Comparison of ENCODE assay signal across 26 mouse cellular contexts in the genomic region with DNA sequence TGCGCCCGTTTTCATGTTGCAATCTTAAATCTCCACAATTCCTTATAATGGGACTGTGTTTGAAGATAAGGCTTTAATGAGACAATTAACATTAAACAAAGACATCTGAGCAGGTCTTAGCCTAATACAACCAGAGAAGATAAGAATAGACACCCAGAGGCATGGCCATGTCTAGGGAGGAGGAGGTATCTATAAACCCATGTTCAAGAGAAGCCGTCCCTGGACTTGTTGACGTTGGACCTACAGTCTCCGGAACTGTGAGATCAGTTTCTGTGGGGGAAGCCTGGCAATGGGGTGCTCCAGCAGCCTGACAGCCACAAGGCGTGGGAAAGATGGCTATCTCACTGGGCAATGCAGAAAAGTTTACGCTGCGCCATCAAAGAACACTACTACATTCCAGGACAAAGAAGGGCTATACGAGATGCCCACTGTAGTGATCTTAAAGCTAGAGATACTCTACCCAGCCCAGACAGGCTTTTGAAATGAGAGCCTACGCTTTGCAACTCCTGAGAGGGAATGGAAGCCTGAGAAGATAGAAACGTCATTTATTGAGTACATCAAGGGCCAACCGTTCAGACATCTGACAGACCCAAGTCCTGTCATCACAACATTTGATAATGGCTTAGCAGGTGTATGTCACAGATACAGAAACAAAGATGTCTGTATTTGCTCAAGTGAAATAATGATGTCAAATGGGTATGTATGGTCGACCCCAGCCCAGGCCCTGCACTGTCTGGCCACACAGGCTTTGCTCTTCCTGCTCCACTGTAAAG. TPM values are rescaled to one million over a fixed set of nuclear protein-coding genes. Genes with fewer than 3 reads are reported as not detected.
A peak's percentile ranks its signal among the peaks of the same experiment; 100 is the strongest.
DNase-seq lines count a peak whose midpoint lies in the region; ATAC-seq and TF ChIP-seq lines count a peak whose summit lies in the region.
"Had no signal": no experiment of that assay in that cellular context is flagged by ENCODE, and none has a peak within 500 bp of the region (broad histone marks: within the 10 kb centered on the region; RNA-seq: fewer than 3 reads in every experiment).

No protein-coding gene starts in this region.

- ATAC-seq in heart, embryonic 12.5 days (ENCODE audit: insufficient number of reproducible peaks, low FRiP score): peak; percentile 46; the same call in 1 of the 2 replicates
- peak; percentile 37 for ATAC-seq in liver, embryonic 16.5 days (ENCODE audit: low read depth)
- no peak for ATAC-seq in hindbrain, embryonic 12.5 days (ENCODE audit: low FRiP score)
- ATAC-seq: activated CD4-positive, CD25-positive, alpha-beta regulatory T cell, adult 4 months; hindbrain, postnatal 0 days; intestine, postnatal 0 days; midbrain, embryonic 15.5 days had no signal

- H3K36me3 ChIP-seq in heart, embryonic 12.5 days: peaks cover 14% of the 10 kb centered on the region
- 0 out of 2 replicates have a peak, but pooled peaks cover 2% of the 10 kb centered on the region for H3K36me3 ChIP-seq in liver, embryonic 16.5 days (ENCODE audit: control insufficient read depth, insufficient read depth)
- H3K36me3 ChIP-seq in hindbrain, embryonic 12.5 days: peaks cover 16% of the 10 kb centered on the region; the same call in 1 of the 2 replicates
- H3K36me3 ChIP-seq: heart, embryonic 15.5 days; lung, embryonic 15.5 days; midbrain, embryonic 15.5 days had no signal

- no peak overlapping the region for H3K4me3 ChIP-seq in heart, embryonic 12.5 days
- peak overlapping the region; percentile 8 for H3K4me3 ChIP-seq in bone marrow, adult 2 months (replicated peaks; ENCODE audit: control insufficient read depth, low read depth, low read length)
- peak overlapping the region; percentile 53 for H3K4me3 ChIP-seq in liver, embryonic 16.5 days (ENCODE audit: low read depth, low read length)
- H3K4me3 ChIP-seq in hindbrain, embryonic 12.5 days: no peak overlapping the region
- H3K4me3 ChIP-seq: forebrain, embryonic 12.5 days; gastrocnemius, adult 2 months; heart, embryonic 15.5 days; hindbrain, embryonic 10.5 days; limb, embryonic 13.5 days; lung, embryonic 15.5 days; midbrain, embryonic 15.5 days; myocyte; neural tube, embryonic 13.5 days had no signal

- peaks cover 33% of the 10 kb centered on the region for H3K4me1 ChIP-seq in heart, embryonic 12.5 days (replicated peaks)
- peaks cover 2% of the 10 kb centered on the region for H3K4me1 ChIP-seq in bone marrow, adult 2 months (ENCODE audit: control insufficient read depth, insufficient read depth, low read length)
- H3K4me1 ChIP-seq in liver, embryonic 16.5 days (ENCODE audit: control insufficient read depth, low read depth, low read length): peaks cover 56% of the 10 kb centered on the region
- H3K4me1 ChIP-seq in hindbrain, embryonic 12.5 days: no peaks in the 10 kb centered on the region
- H3K4me1 ChIP-seq: forebrain, embryonic 12.5 days; hindbrain, embryonic 10.5 days; limb, embryonic 13.5 days; midbrain, embryonic 15.5 days; neural tube, embryonic 13.5 days had no signal

- no peak for DNase-seq in heart, postnatal 14 days
- DNase-seq in liver: peak; percentile 70
- no peak for DNase-seq in embryo, embryonic 11 days
- DNase-seq in T-cell, adult 2 months (ENCODE audit: low spot score): no peak
- DNase-seq: adrenal gland, adult 8-10 months; cerebellum, adult 8-10 months; cerebellum, postnatal 36 days; gastrocnemius, adult 2 months; kidney, postnatal 25 days; lung, postnatal 36 days; retina, postnatal 1 day had no signal

- TF ChIP-seq CTCF in bone marrow, adult 2 months (IDR thresholded peaks at IDR 0.05; ENCODE audit: control insufficient read depth, insufficient read depth, low read length): no peak

- no peaks in the 10 kb centered on the region for H3K9me3 ChIP-seq in heart, embryonic 12.5 days (replicated peaks)
- H3K9me3 ChIP-seq in liver, embryonic 16.5 days (replicated peaks; ENCODE audit: control insufficient read depth, low read length): no peaks in the 10 kb centered on the region
- no peaks in the 10 kb centered on the region for H3K9me3 ChIP-seq in hindbrain, embryonic 12.5 days (replicated peaks)
- H3K9me3 ChIP-seq: forebrain, embryonic 12.5 days; heart, embryonic 15.5 days; hindbrain, embryonic 10.5 days; limb, embryonic 13.5 days; lung, embryonic 15.5 days; midbrain, embryonic 15.5 days; neural tube, embryonic 13.5 days had no signal

- peak overlapping the region; percentile 29; the same call in 1 of the 2 replicates for H3K4me2 ChIP-seq in heart, embryonic 12.5 days
- peak overlapping the region; percentile 85 for H3K4me2 ChIP-seq in liver, embryonic 16.5 days (ENCODE audit: low read depth, low read length)
- H3K4me2 ChIP-seq in hindbrain, embryonic 12.5 days (replicated peaks): no peak overlapping the region
- H3K4me2 ChIP-seq: forebrain, embryonic 12.5 days; heart, embryonic 15.5 days; limb, embryonic 13.5 days; lung, embryonic 15.5 days; midbrain, embryonic 15.5 days; neural tube, embryonic 13.5 days had no signal

- WGBS in heart, embryonic 12.5 days: 35% methylated on average over 13 of the region's 13 CpGs
- WGBS in bone marrow, adult 2 months: 64% methylated on average over 13 of the region's 13 CpGs
- WGBS in liver, embryonic 16.5 days (ENCODE audit: insufficient replicate concordance): 28% methylated on average over 13 of the region's 13 CpGs
- WGBS in hindbrain, embryonic 12.5 days: 91% methylated on average over 13 of the region's 13 CpGs

- intact Hi-C loops in heart, postnatal 14 days (cut with DNase I): no loop called here

- peak overlapping the region; percentile 32 for H3K27ac ChIP-seq in heart, embryonic 12.5 days (ENCODE audit: poor library complexity, severe bottlenecking)
- H3K27ac ChIP-seq in bone marrow, adult 2 months (ENCODE audit: control insufficient read depth, insufficient read depth, low read depth, low read length, poor library complexity): peak overlapping the region; percentile 57
- peak overlapping the region; percentile 99 for H3K27ac ChIP-seq in liver, embryonic 16.5 days (ENCODE audit: low read length)
- no peak overlapping the region for H3K27ac ChIP-seq in hindbrain, embryonic 12.5 days
- H3K27ac ChIP-seq: forebrain, embryonic 12.5 days; gastrocnemius, adult 2 months; hindbrain, embryonic 10.5 days; hindbrain, postnatal 0 days; limb, embryonic 13.5 days; lung, embryonic 15.5 days; midbrain, embryonic 15.5 days; neural tube, embryonic 13.5 days had no signal

- no peak for TF ChIP-seq POLR2A in bone marrow, adult 2 months (IDR thresholded peaks at IDR 0.05; ENCODE audit: borderline replicate concordance, control insufficient read depth, low read depth, low read length)

- H3K9ac ChIP-seq in heart, embryonic 12.5 days: peak overlapping the region; percentile 6; the same call in 1 of the 2 replicates
- H3K9ac ChIP-seq in liver, embryonic 16.5 days (ENCODE audit: low read depth, low read length): peak overlapping the region; percentile 79
- no peak overlapping the region for H3K9ac ChIP-seq in hindbrain, embryonic 12.5 days
- H3K9ac ChIP-seq: forebrain, embryonic 12.5 days; heart, embryonic 15.5 days; limb, embryonic 13.5 days; lung, embryonic 15.5 days; midbrain, embryonic 15.5 days; neural tube, embryonic 13.5 days had no signal

- no peaks in the 10 kb centered on the region for H3K27me3 ChIP-seq in heart, embryonic 12.5 days (replicated peaks)
- H3K27me3 ChIP-seq in liver, embryonic 16.5 days (ENCODE audit: control insufficient read depth, insufficient read depth, low read depth, low read length): no peaks in the 10 kb centered on the region
- H3K27me3 ChIP-seq in hindbrain, embryonic 12.5 days: no peaks in the 10 kb centered on the region
- H3K27me3 ChIP-seq: forebrain, embryonic 12.5 days; heart, embryonic 15.5 days; limb, embryonic 13.5 days; lung, embryonic 15.5 days; midbrain, embryonic 15.5 days; neural tube, embryonic 13.5 days had no signal

RNA-seq across cellular contexts. Expression of gene Abcb10, which starts 7.5 kb away (rescaled TPM):
- polyA plus RNA-seq in heart, embryonic 12.5 days (2016; fragmentation: Nextera tagmentation; extraction: Ambion mirVana): 36.1 and 37.3 TPM in 2 replicates
- total RNA-seq in heart, postnatal 14 days (2021): 10 to 100 TPM; 44.8 to 46.5 TPM
- polyA plus RNA-seq in bone marrow, adult 2 months (2011; ENCODE audit: insufficient read depth, insufficient read length, low replicate concordance, missing spikeins): 78.8 and 100 TPM in 2 replicates
- 130 and 131 TPM in 2 replicates for polyA plus RNA-seq in liver, embryonic 16.5 days (2015; fragmentation: Nextera tagmentation; extraction: Ambion mirVana)
- 19.8 and 20.7 TPM in 2 replicates for polyA plus RNA-seq in hindbrain, embryonic 12.5 days (2016; fragmentation: Nextera tagmentation; extraction: Ambion mirVana)

RNA-seq across cellular contexts. Expression of gene Taf5l, which starts 30.7 kb away (rescaled TPM):
- 31.2 and 32.2 TPM in 2 replicates for polyA plus RNA-seq in heart, embryonic 12.5 days (2016; fragmentation: Nextera tagmentation; extraction: Ambion mirVana)
- total RNA-seq in heart, postnatal 14 days (2021): 10 to 100 TPM; 18.4 to 19.1 TPM
- polyA plus RNA-seq in bone marrow, adult 2 months (2011; ENCODE audit: insufficient read depth, insufficient read length, low replicate concordance, missing spikeins): 13.2 and 16.7 TPM in 2 replicates
- polyA plus RNA-seq in liver, embryonic 16.5 days (2015; fragmentation: Nextera tagmentation; extraction: Ambion mirVana): 18.8 and 19.6 TPM in 2 replicates
- polyA plus RNA-seq in hindbrain, embryonic 12.5 days (2016; fragmentation: Nextera tagmentation; extraction: Ambion mirVana): 32.6 and 34.4 TPM in 2 replicates

RNA-seq across cellular contexts. Expression of gene Urb2, which starts 30.8 kb away (rescaled TPM):
- 5.6 TPM in 2 replicates for polyA plus RNA-seq in heart, embryonic 12.5 days (2016; fragmentation: Nextera tagmentation; extraction: Ambion mirVana)
- 1 to 10 TPM; 6.7 to 6.9 TPM for total RNA-seq in heart, postnatal 14 days (2021)
- 3.0 and 4.4 TPM in 2 replicates for polyA plus RNA-seq in bone marrow, adult 2 months (2011; ENCODE audit: insufficient read depth, insufficient read length, low replicate concordance, missing spikeins)
- polyA plus RNA-seq in liver, embryonic 16.5 days (2015; fragmentation: Nextera tagmentation; extraction: Ambion mirVana): 2.3 and 2.4 TPM in 2 replicates
- polyA plus RNA-seq in hindbrain, embryonic 12.5 days (2016; fragmentation: Nextera tagmentation; extraction: Ambion mirVana): 5.9 and 6.4 TPM in 2 replicates

RNA-seq across cellular contexts. Expression of gene Nup133, which starts 41.4 kb away (rescaled TPM):
- 32.1 and 32.5 TPM in 2 replicates for polyA plus RNA-seq in heart, embryonic 12.5 days (2016; fragmentation: Nextera tagmentation; extraction: Ambion mirVana)
- 10 to 100 TPM; 10.3 to 12.4 TPM for total RNA-seq in heart, postnatal 14 days (2021)
- 7.5 and 13.5 TPM in 2 replicates for polyA plus RNA-seq in bone marrow, adult 2 months (2011; ENCODE audit: insufficient read depth, insufficient read length, low replicate concordance, missing spikeins)
- polyA plus RNA-seq in liver, embryonic 16.5 days (2015; fragmentation: Nextera tagmentation; extraction: Ambion mirVana): 18.1 and 18.7 TPM in 2 replicates
- 39.2 and 42.1 TPM in 2 replicates for polyA plus RNA-seq in hindbrain, embryonic 12.5 days (2016; fragmentation: Nextera tagmentation; extraction: Ambion mirVana)

Comparison
In these comparisons a context has a peak if more than half of its experiments do, and no peak if none do; other contexts are left out.
1. H3K4me3 ChIP-seq: peak in bone marrow, adult 2 months (single experiment) and liver, embryonic 16.5 days (single experiment); none in heart, embryonic 12.5 days (single experiment) and hindbrain, embryonic 12.5 days (single experiment).